Mouse (Mus musculus) E14TG2a.4 (cell line): ENCODE results near the gene Notum.

ENCODE experiments used
- H3K27me3 ChIP-seq: 2 replicates; pipeline ENCODE4 v1.6.1; 2014; ENCODE audit warnings: low read length, control low read depth; ENCODE audit not compliant: insufficient read depth
- H3K36me3 ChIP-seq: 2 replicates; pipeline ENCODE4 v1.6.1; 2014; ENCODE audit warnings: low read length, control low read depth; ENCODE audit not compliant: insufficient read depth
- H3K4me1 ChIP-seq: replicated peaks from 2 replicates; pipeline ENCODE4 v1.6.1; 2014; ENCODE audit warnings: low read depth, low read length, control low read depth
- H3K4me3 ChIP-seq: replicated peaks from 2 replicates; pipeline ENCODE4 v1.5.1; 2014; ENCODE audit warnings: mild to moderate bottlenecking, low read length
- H3K9me3 ChIP-seq: 2 replicates; pipeline ENCODE4 v1.6.1; 2014; ENCODE audit warnings: low read length, control low read depth
- CTCF ChIP-seq: conservative IDR thresholded peaks from 2 replicates; pipeline ENCODE4 v1.5.1; 2014; ENCODE audit warnings: low read length
- NANOG ChIP-seq: IDR thresholded peaks from 2 replicates; pipeline ENCODE4 v1.6.1; 2014; ENCODE audit warnings: borderline replicate concordance, low read length, mixed read lengths
- POU5F1 ChIP-seq: IDR thresholded peaks from 2 replicates; pipeline ENCODE4 v1.6.1; 2014; ENCODE audit warnings: low read length, borderline replicate concordance

The Notum gene

GRCm38 (mm10) chr11:120665406-120665805 lies 4.4 kb upstream of the Notum start:
- H3K36me3 ChIP-seq = no peaks in the 10 kb centered on the region
- no peak for TF ChIP-seq CTCF
- TF ChIP-seq NANOG = no peak
- TF ChIP-seq POU5F1 = no peak
- H3K4me1 ChIP-seq = peaks cover 91% of the 10 kb centered on the region
- H3K9me3 ChIP-seq = no peaks in the 10 kb centered on the region
- peak overlapping the region; percentile 43 for H3K4me3 ChIP-seq
- no peaks in the 10 kb centered on the region for H3K27me3 ChIP-seq

GRCm38 (mm10) chr11:120663714-120664113 lies 2.7 kb upstream of the Notum start:
- TF ChIP-seq POU5F1 = no peak
- peak; percentile 93 for TF ChIP-seq NANOG

GRCm38 (mm10) chr11:120662759-120663158 lies 1.8 kb upstream of the Notum start:
- Histone ChIP-seq H3K4me1 (peaks cover 83% of the 10 kb centered on the region), H3K9me3 (no peaks in the 10 kb centered on the region), H3K4me3 (peak overlapping the region; percentile 89), H3K27me3 (peaks cover 20% of the 10 kb centered on the region), H3K36me3 (peaks cover 12% of the 10 kb centered on the region)
- TF ChIP-seq NANOG = no peak
- TF ChIP-seq CTCF = no peak
- TF ChIP-seq POU5F1 = no peak

More at GRCm38 (mm10) chr11:120663714-120664113, 2.7 kb upstream of the Notum start:
- Histone ChIP-seq H3K36me3 (0 out of 2 replicates have a peak, but pooled peaks cover 3% of the 10 kb centered on the region), H3K4me1 (peaks cover 83% of the 10 kb centered on the region), H3K4me3 (peak overlapping the region; percentile 17; the same call in 1 of the 2 replicates), H3K27me3 (peaks cover 12% of the 10 kb centered on the region), H3K9me3 (no peaks in the 10 kb centered on the region)

GRCm38 (mm10) chr11:120660301-120661075 lies 487 bp downstream of the Notum start:
- no peak for TF ChIP-seq CTCF
- no peak for TF ChIP-seq POU5F1
- no peak for TF ChIP-seq NANOG
- no peaks in the 10 kb centered on the region for H3K9me3 ChIP-seq

GRCm38 (mm10) chr11:120659509-120660300 lies 1.3 kb downstream of the Notum start:
- TF ChIP-seq NANOG (no peak), CTCF (no peak)
- Histone ChIP-seq H3K4me1 (peaks cover 78% of the 10 kb centered on the region), H3K36me3 (peaks cover 43% of the 10 kb centered on the region), H3K27me3 (peaks cover 27% of the 10 kb centered on the region), H3K9me3 (no peaks in the 10 kb centered on the region), H3K4me3 (peak overlapping the region; percentile 89)

More at GRCm38 (mm10) chr11:120660301-120661075, 487 bp downstream of the Notum start:
- peak overlapping the region; percentile 89 for H3K4me3 ChIP-seq
- peaks cover 27% of the 10 kb centered on the region for H3K27me3 ChIP-seq
- H3K4me1 ChIP-seq = peaks cover 83% of the 10 kb centered on the region
- peaks cover 35% of the 10 kb centered on the region for H3K36me3 ChIP-seq

GRCm38 (mm10) chr11:120658876-120659410 lies 2.0 kb downstream of the Notum start:
- peak overlapping the region; percentile 89 for H3K4me3 ChIP-seq
- TF ChIP-seq NANOG = no peak
- no peak for TF ChIP-seq POU5F1
- TF ChIP-seq CTCF = peak; percentile 53
- no peaks in the 10 kb centered on the region for H3K9me3 ChIP-seq
- peaks cover 79% of the 10 kb centered on the region for H3K4me1 ChIP-seq
- peaks cover 50% of the 10 kb centered on the region for H3K36me3 ChIP-seq
- peaks cover 27% of the 10 kb centered on the region for H3K27me3 ChIP-seq

GRCm38 (mm10) chr11:120657301-120657700 lies 3.7 kb downstream of the Notum start:
- Histone ChIP-seq H3K4me3 (no peak overlapping the region), H3K9me3 (no peaks in the 10 kb centered on the region), H3K27me3 (peaks cover 27% of the 10 kb centered on the region), H3K36me3 (peaks cover 62% of the 10 kb centered on the region), H3K4me1 (peaks cover 74% of the 10 kb centered on the region)
- no peak for TF ChIP-seq NANOG
- no peak for TF ChIP-seq POU5F1
- TF ChIP-seq CTCF = no peak

DNA sequence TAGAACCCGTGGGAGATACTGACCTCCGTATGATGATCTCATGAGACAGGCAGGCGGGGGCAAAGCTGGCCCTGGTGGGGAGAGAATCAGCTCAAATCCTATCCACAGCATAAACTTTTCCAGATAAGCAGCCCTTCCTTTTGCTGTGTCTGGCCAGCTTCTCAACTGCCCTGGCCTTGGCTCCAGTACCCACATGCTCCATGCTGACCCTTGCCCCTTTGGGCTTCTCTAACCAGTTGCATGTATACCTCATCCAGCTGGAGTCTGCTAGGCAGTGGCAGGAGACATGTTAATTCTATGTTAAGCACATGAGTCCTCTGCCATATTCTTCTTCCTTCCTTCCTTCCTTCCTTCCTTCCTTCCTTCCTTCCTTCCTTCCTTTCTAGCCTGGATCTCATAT lies 6.2 kb downstream of the Notum start:
- H3K27me3 ChIP-seq = peaks cover 21% of the 10 kb centered on the region
- peaks cover 62% of the 10 kb centered on the region for H3K36me3 ChIP-seq
- TF ChIP-seq CTCF = no peak
- TF ChIP-seq NANOG = no peak
- TF ChIP-seq POU5F1 = no peak
- H3K4me3 ChIP-seq = no peak overlapping the region
- no peaks in the 10 kb centered on the region for H3K9me3 ChIP-seq
- H3K4me1 ChIP-seq = peaks cover 70% of the 10 kb centered on the region
